Mouse (Mus musculus) neural tube, embryonic 13.5 days (tissue): ENCODE data around the gene Crybb2. TPM values are rescaled to one million over a fixed set of nuclear protein-coding genes. Genes with fewer than 3 reads are reported as not detected.

ENCODE experiments used
- ATAC-seq: fragments of 200-750 bp; cut with Nextera tagmentation; 2 replicates; pipeline ENCODE4 v1.8.0; 2017; ENCODE audit warnings: low read depth, mild to moderate bottlenecking, moderate TSS enrichment, moderate library complexity
- H3K27ac ChIP-seq: fragments of 300-500 bp; sonication (generic); replicated peaks from 2 replicates; pipeline ENCODE4 v1.5.1; 2015; ENCODE audit warnings: moderate library complexity, mild to moderate bottlenecking, inconsistent platforms
- H3K27me3 ChIP-seq: fragments of 300-500 bp; sonication (generic); 2 replicates; pipeline ENCODE4 v1.6.1; 2015; ENCODE audit warnings: mild to moderate bottlenecking, inconsistent platforms
- H3K36me3 ChIP-seq: fragments of 300-500 bp; sonication (generic); 2 replicates; pipeline ENCODE4 v1.6.1; 2015; ENCODE audit warnings: mild to moderate bottlenecking, inconsistent platforms
- H3K4me1 ChIP-seq: fragments of 300-500 bp; sonication (generic); replicated peaks from 2 replicates; pipeline ENCODE4 v1.6.1; 2015; ENCODE audit warnings: inconsistent platforms
- H3K4me2 ChIP-seq: fragments of 300-500 bp; sonication (generic); 2 replicates; pipeline ENCODE4 v1.6.1; 2015; ENCODE audit warnings: inconsistent platforms, mild to moderate bottlenecking, moderate library complexity
- H3K4me3 ChIP-seq: fragments of 300-500 bp; sonication (generic); 2 replicates; pipeline ENCODE4 v1.5.1; 2015; ENCODE audit warnings: mild to moderate bottlenecking, inconsistent platforms
- H3K9ac ChIP-seq: fragments of 300-500 bp; sonication (generic); 2 replicates; pipeline ENCODE4 v1.6.1; 2015; ENCODE audit warnings: moderate library complexity, mild to moderate bottlenecking, inconsistent platforms
- H3K9me3 ChIP-seq: fragments of 300-500 bp; sonication (generic); 2 replicates; pipeline ENCODE4 v1.6.1; 2016; ENCODE audit warnings: inconsistent platforms
- WGBS: fragments of 180-500 bp; shearing (Covaris S2); methylation state at CpG from one replicate; pipeline ENCODE4 v1.1.7; 2015; 5-methylcytosine and 5-hydroxymethylcytosine counted together
- polyA plus RNA-seq: library from polyadenylated mRNA; unstranded; fragments of >200 nt; fragmentation: Nextera tagmentation; extraction: Ambion mirVana; gene quantifications from 2 replicates; pipeline ENCODE4 v1.2.1, GENCODE M21; 2015

Crybb2 gene
- polyA plus RNA-seq, 1 experiment from 2014 or later: not detected

DNA sequence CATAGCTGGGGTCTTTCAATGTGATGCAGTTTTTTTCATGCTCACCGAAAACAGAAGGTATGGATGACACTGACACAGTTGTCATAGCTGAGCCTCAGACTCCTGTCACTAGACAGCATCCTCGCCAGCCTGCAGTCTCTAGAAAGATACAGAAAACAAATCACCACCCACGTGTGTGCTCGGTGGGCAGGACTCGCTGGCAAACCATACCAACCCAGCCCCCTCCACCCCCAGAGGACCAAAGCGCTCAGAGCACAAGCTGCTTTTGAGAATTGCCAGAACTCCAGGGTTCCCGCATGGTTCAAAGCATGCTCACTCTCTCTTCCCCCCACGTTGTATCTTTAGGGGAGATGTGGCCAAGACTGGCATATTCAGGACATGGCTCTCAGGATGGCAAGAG is 51.7 kb downstream of the Crybb2 start:
- H3K27ac ChIP-seq: no peak overlapping the region
- no peak overlapping the region for H3K4me2 ChIP-seq
- H3K9ac ChIP-seq: no peak overlapping the region
- H3K4me3 ChIP-seq: no peak overlapping the region
- no peaks in the 10 kb centered on the region for H3K9me3 ChIP-seq
- peaks cover 21% of the 10 kb centered on the region for H3K27me3 ChIP-seq
- H3K4me1 ChIP-seq: peaks cover 21% of the 10 kb centered on the region
- no peak for ATAC-seq
- H3K36me3 ChIP-seq: no peaks in the 10 kb centered on the region
- 61% methylated on average over 8 of the region's 8 CpGs for WGBS

DNA sequence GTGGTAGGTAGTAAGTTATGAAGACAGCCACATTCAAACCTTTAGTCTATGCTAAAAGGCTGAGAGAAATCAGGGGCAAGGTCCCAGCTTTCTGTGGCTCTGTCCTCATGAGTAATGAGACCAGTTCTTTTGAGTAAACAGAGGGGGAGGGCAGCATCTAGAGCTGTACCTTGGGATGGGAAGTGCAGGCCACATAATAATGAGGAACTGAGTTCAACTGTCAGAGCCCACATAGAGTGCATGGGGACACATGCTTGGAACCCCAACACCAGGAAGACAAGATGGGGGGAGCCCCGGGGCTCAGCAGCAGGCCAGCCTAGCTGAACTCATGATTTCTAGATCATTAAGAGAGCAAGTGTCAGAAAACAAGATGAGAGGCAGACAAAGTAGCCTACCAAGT is 52.9 kb downstream of the Crybb2 start:
- H3K4me3 ChIP-seq: no peak overlapping the region
- H3K4me2 ChIP-seq: no peak overlapping the region
- H3K4me1 ChIP-seq: peaks cover 21% of the 10 kb centered on the region
- H3K27ac ChIP-seq: no peak overlapping the region
- no peaks in the 10 kb centered on the region for H3K9me3 ChIP-seq
- ATAC-seq: no peak
- H3K27me3 ChIP-seq: peaks cover 21% of the 10 kb centered on the region
- 93% methylated on average over 1 of the region's 1 CpGs for WGBS
- H3K36me3 ChIP-seq: no peaks in the 10 kb centered on the region
- H3K9ac ChIP-seq: no peak overlapping the region

- WGBS: 4% methylated on average over 50 of the region's 52 CpGs
- peak; percentile 84 for ATAC-seq
- Histone ChIP-seq H3K9ac (peak within 1 kb of the TSS; percentile 72), H3K9me3 (no peaks in the 10 kb centered on the region), H3K4me1 (peaks cover 21% of the 10 kb centered on the region), H3K4me2 (peak within 1 kb of the TSS; percentile 61), H3K36me3 (no peaks in the 10 kb centered on the region), H3K27ac (no peak within 1 kb of the TSS; the same call in 1 of the 2 replicates), H3K27me3 (peaks cover 21% of the 10 kb centered on the region), H3K4me3 (peak within 1 kb of the TSS; percentile 58)
Measured at GRCm38 (mm10) chr5:113015236-113016061, 54.5 kb downstream of the Crybb2 start, which contains the start of gene Grk3. Grk3 (minus strand) TSS chr5:113015791.

DNA sequence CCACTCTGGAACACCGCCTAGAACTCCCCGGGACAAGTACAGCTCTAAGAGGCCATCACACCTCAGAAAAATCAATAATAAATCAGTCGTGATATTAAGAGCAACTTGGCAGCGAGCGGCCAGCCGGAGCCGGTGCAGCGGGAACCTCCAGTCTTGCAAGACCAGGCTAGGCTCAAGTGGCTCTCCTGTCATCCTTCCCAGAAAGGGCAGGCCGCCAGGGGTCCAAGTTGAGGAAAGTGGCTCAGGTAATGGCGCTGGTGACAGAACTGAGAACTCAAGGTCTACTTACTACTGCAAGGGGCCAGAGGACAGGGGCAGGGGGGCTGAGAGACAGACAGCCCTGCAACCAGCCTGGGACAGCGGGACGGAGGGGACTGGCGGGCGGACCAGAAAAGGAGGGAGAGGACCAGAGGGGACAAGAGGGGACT is 55.1 kb downstream of the Crybb2 start:
- WGBS: 3% methylated on average over 13 of the region's 14 CpGs
- H3K27ac ChIP-seq: no peak overlapping the region; the same call in 1 of the 2 replicates

GRCm38 (mm10) chr5:113014111-113014807 is 55.7 kb downstream of the Crybb2 start:
- Histone ChIP-seq H3K4me1 (peaks cover 21% of the 10 kb centered on the region), H3K4me3 (peak overlapping the region; percentile 58), H3K9ac (peak overlapping the region; percentile 72), H3K27me3 (peaks cover 21% of the 10 kb centered on the region), H3K9me3 (no peaks in the 10 kb centered on the region), H3K4me2 (peak overlapping the region; percentile 61), H3K27ac (no peak overlapping the region), H3K36me3 (no peaks in the 10 kb centered on the region)
- ATAC-seq: no peak
- 70% methylated on average over 16 of the region's 16 CpGs for WGBS

More for the DNA sequence above, 55.1 kb downstream of the Crybb2 start:
- no peaks in the 10 kb centered on the region for H3K9me3 ChIP-seq
- peak overlapping the region; percentile 72 for H3K9ac ChIP-seq
- H3K4me3 ChIP-seq: peak overlapping the region; percentile 58
- peak overlapping the region; percentile 61 for H3K4me2 ChIP-seq
- H3K27me3 ChIP-seq: peaks cover 21% of the 10 kb centered on the region
- H3K4me1 ChIP-seq: peaks cover 21% of the 10 kb centered on the region
- peak; percentile 29; the same call in 1 of the 2 replicates for ATAC-seq
- H3K36me3 ChIP-seq: no peaks in the 10 kb centered on the region

GRCm38 (mm10) chr5:113011926-113012325 is 58.0 kb downstream of the Crybb2 start:
- H3K36me3 ChIP-seq: no peaks in the 10 kb centered on the region
- no peak for ATAC-seq
- peaks cover 21% of the 10 kb centered on the region for H3K27me3 ChIP-seq
- H3K4me2 ChIP-seq: no peak overlapping the region
- WGBS: 85% methylated on average over 10 of the region's 10 CpGs
- no peak overlapping the region for H3K4me3 ChIP-seq
- H3K27ac ChIP-seq: no peak overlapping the region
- H3K9me3 ChIP-seq: no peaks in the 10 kb centered on the region
- peaks cover 21% of the 10 kb centered on the region for H3K4me1 ChIP-seq
- H3K9ac ChIP-seq: no peak overlapping the region

DNA sequence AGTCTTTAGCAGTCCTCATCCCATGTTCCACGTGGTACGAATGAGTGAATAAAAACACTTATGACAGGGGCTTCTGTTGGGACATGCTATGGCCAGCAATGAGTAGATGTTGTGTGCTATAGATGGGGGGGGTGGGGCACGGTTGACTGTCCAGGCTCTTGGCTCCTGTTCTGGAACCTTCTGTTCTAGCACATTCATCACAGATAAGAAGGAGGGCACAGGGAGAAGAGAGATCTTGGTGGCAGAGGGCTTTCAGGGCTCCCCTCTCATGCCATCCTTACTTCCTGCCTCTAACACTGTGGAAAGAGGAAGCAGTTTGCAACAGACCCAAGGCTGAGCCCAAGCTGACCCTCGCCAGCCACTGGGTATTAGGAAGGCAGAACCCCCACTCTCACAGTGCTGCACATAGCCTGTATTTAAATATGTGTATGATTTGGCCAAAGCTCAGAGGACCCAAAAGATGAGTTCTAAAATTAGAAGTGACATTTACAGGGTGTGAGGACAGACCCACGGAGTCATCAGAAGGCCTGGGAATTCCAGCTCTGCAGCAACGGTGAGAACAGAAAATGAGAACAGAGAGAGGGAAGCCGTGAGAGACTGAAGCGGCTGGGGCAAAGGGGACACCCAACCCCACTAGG is 60.6 kb downstream of the Crybb2 start:
- Histone ChIP-seq H3K27ac (no peak overlapping the region), H3K4me2 (no peak overlapping the region), H3K9me3 (no peaks in the 10 kb centered on the region), H3K27me3 (peaks cover 8% of the 10 kb centered on the region; the same call in 1 of the 2 replicates), H3K36me3 (no peaks in the 10 kb centered on the region), H3K4me3 (no peak overlapping the region), H3K4me1 (peaks cover 9% of the 10 kb centered on the region), H3K9ac (no peak overlapping the region)
- WGBS: 90% methylated on average over 8 of the region's 8 CpGs
- no peak for ATAC-seq

DNA sequence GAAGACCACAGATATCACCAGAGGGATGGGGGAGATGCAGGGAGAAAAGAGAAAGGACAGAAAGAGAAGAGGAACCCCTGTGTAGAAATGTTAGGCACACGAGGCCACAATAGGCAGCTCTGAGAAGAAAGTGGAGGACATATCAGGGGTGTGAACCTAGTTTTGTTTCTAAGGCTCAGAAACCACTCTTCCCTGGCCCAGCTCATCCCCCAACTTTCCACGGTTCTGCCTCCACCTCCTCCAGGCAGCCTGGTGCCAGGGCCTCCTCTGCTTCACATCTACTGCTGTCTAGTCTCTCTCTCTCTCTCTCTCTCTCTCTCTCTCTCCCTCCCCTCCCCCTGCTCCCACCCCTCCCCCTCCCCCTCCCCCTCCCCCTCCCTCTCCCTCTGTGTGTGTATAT is 61.4 kb downstream of the Crybb2 start:
- Histone ChIP-seq H3K9me3 (no peaks in the 10 kb centered on the region), H3K27me3 (0 out of 2 replicates have a peak, but pooled peaks cover under 1% of the 10 kb centered on the region), H3K4me2 (no peak overlapping the region), H3K4me1 (0 out of 2 replicates have a peak, but pooled peaks cover 1% of the 10 kb centered on the region), H3K27ac (no peak overlapping the region), H3K36me3 (no peaks in the 10 kb centered on the region), H3K4me3 (no peak overlapping the region), H3K9ac (no peak overlapping the region)
- no peak for ATAC-seq
- WGBS: 85% methylated on average over 2 of the region's 2 CpGs

Other genes with a start within 250 kb of the Crybb2 start
- gene Myo18b, start 173.8 kb downstream of the Crybb2 start, polyA plus RNA-seq: 1.4 and 1.5 TPM in 2 replicates
- 11.4 and 12.0 TPM in 2 replicates for gene Grk3, start 54.3 kb downstream of the Crybb2 start, polyA plus RNA-seq
- gene Crybb3, start 11.5 kb upstream of the Crybb2 start, polyA plus RNA-seq: 0.96 and 1.1 TPM in 2 replicates
- gene 2900026A02Rik, start 151.1 kb upstream of the Crybb2 start, polyA plus RNA-seq: 2.6 and 3.4 TPM in 2 replicates
- gene Tmem211, start 156.8 kb upstream of the Crybb2 start, polyA plus RNA-seq: 0.14 TPM in 1 of 2 replicates, not detected in the other
- 13.0 and 16.5 TPM in 2 replicates for gene Sgsm1, start 240.7 kb upstream of the Crybb2 start, polyA plus RNA-seq